Mouse (Mus musculus) kidney, postnatal 10 days (tissue): ENCODE measurements at regions not wholly inside any gene's neighbourhood (a gene's known extent, or its start where the extent isn't known, plus 50 kb on each side); places are given as distances from the start of the nearest gene placed in this dataset.
A peak's percentile ranks its signal among the peaks of the same experiment; 100 is the strongest.

ENCODE experiments used
- DNase-seq: peaks from one replicate; pipeline ENCODE4 v3.0.0; 2021; ENCODE audit warnings: mixed read lengths

DNA sequence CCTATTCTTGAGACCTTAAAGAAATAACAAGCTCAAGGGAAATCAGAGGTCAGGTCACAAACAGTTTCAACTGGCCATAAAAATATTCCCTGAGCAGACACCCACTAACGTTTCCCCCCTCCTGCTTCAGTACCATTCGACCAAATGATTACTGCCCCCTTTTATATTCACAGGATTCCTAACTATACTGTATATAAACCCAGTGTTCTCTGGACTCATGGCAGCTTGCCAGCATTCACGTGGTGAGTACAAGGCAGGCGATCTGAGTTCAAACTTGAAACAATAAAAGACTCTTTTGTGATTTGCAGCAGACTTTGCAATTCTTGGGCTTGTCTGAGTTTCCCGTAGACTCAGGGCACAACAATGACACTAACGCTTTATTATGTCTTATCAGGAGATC lies 989.0 kb upstream of the H2afb3 start:
- DNase-seq, result peak; percentile 10

GRCm38 (mm10) chrX:121291239-121291638 lies 978.3 kb upstream of the H2afb3 start:
- DNase-seq, result no peak

- DNase-seq, result peak; percentile 8
These were observed 957.2 kb upstream of the H2afb3 start for GRCm38 (mm10) chrX:121270071-121270470.

GRCm38 (mm10) chrX:121269620-121270019 lies 956.7 kb upstream of the H2afb3 start:
- DNase-seq, result peak; percentile 28

- DNase-seq, result peak; percentile 3
These were observed 919.5 kb upstream of the H2afb3 start for GRCm38 (mm10) chrX:121232142-121233000.
